Mouse (Mus musculus): ENCODE data around the gene Pus7l. TPM values are rescaled to one million over a fixed set of nuclear protein-coding genes. Genes with fewer than 3 reads are reported as not detected.

Pus7l gene
- polyA plus RNA-seq (2012; rRNA removed), result 2.6 and 3.2 TPM in 2 replicates

DNA sequence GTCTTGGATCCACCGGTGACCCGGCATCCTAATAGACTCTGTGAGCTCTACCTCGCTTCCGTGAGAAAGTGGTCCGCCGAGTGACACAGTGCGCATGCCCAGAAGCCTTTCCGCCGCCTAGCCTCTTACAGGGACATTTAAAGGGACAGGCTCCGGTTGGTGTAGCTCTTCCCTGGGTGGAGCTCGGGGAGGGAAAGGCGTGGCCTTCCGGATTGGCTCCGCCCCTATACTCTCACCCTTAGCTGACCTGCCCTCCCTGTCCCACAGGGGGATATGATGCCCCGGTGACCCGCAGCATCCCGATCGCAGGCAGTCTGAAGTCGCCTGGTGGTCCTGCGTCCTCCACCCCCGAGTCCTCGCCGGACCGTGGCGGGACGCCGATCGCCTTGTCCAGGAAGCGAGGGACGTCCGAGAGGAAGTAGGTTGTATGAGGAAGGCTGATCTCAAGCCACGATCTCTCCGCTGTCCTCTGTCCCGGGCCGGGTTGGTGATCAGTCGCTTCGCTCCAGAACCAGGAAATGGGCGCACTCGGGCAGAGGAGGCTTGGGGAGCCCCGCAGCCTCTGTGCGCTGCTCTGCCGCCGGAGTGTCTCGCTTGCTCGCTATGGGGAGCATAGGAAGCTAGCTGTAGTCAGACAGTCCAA, at the start of gene Pus7l, which contains the start of gene Irak4:
Gene Pus7l (minus strand): TSS at position 139 of the 643 bp plus-strand sequence.
Gene Irak4 (plus strand): TSS at position 235 of the 643 bp plus-strand sequence.

DNA sequence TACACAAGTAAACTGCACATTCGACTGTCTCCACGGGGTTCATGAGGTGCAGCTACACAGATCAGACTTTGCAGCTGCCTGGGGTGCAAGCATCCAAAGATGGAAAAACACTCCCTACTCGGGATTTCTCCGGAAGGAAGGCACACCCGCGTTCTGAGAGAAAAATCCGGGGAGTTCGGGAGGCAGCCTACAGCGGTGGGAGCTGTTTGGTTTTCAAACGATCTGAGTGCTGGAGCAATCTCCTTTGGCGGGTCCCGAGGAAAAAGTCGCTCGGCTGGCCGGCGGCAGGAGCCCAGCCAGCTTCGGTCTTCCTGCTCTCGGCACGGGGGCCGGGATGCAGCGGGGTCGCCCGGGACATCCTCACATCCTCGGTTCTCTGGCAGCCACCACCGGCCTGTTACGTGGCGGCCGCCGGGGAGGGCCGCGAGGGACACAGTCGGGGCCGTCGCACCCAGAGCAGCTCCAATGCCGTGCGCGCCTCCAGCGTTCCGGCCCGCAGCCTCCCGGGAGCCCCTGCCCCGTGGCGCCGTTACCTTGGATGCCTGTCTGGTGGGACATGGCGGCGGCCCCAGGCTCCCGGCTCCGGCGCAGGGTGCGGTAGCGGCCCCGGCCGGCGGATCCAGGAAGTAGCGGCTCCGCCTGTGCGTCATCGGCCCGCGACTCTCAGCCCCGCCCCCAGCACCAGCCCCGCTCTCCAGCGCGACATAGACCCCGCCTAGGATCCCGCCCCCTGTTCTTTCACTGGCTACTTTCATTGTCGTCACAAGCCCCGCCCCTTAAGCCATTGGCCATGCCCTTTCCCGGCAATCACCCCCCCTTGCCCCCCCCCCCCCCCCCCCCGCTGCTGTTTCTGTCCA, 46.1 kb upstream of the Pus7l start, which contains the start of gene Twf1:
Gene Twf1 (minus strand): TSS at position 671 of the 857 bp plus-strand sequence.

Other genes starting within 250 kb of the Pus7l start
- gene Adamts20, start 78.1 kb downstream of the Pus7l start, polyA plus RNA-seq (2012; rRNA removed), result 0.08 and 0.10 TPM in 2 replicates
- gene Irak4, start 96 bp upstream of the Pus7l start, polyA plus RNA-seq (2012; rRNA removed), result 1.4 and 1.8 TPM in 2 replicates
- gene Twf1, start 46.3 kb upstream of the Pus7l start, polyA plus RNA-seq (2012; rRNA removed), result 13.2 and 16.5 TPM in 2 replicates
- 0.01 and 0.02 TPM in 2 replicates for gene Tmem117, start 85.7 kb upstream of the Pus7l start, polyA plus RNA-seq (2012; rRNA removed)

Data from liver, embryonic 14 days (tissue).